Comparison of ENCODE assay signal across 8 mouse cellular contexts in genomic region chr9:105389289-105389688, GRCm38 (mm10). TPM values are rescaled to one million over a fixed set of nuclear protein-coding genes. Genes with fewer than 3 reads are reported as not detected.
DNase-seq lines count a peak whose midpoint lies in the region; ATAC-seq and TF ChIP-seq lines count a peak whose summit lies in the region.

No protein-coding gene starts in this region.

- DNase-seq in hindbrain, embryonic 11.5 days (ENCODE audit: low spot score) = peak; percentile 88
- DNase-seq in adipocyte (ENCODE audit: low spot score) = peak; percentile 77
- DNase-seq in embryo, embryonic 11 days = peak; percentile 65
- peak; percentile 71 to 85 for DNase-seq in heart, postnatal 14 days
- peak; percentile 64 to 81 for DNase-seq in left cerebral cortex, postnatal 25 days (ENCODE audit: low spot score in 2 of 2)
- DNase-seq in neural tube, embryonic 10.5 days (ENCODE audit: extremely low spot score, low spot score) = peak; percentile 71
- peak; percentile 74 for DNase-seq in thymus, adult 2 months

- no peak for ATAC-seq in hindbrain, embryonic 11.5 days (ENCODE audit: low FRiP score)
- ATAC-seq in hindbrain, embryonic 12.5 days (ENCODE audit: low FRiP score) = no peak

- H3K27ac ChIP-seq in hindbrain, embryonic 11.5 days (ENCODE audit: low read depth, low read length) = no peak overlapping the region
- H3K27ac ChIP-seq in hindbrain, embryonic 12.5 days = no peak overlapping the region
- H3K27ac ChIP-seq in thymus, adult 2 months (ENCODE audit: control insufficient read depth, insufficient read depth, low read length) = no peak overlapping the region

- H3K4me1 ChIP-seq in hindbrain, embryonic 11.5 days (replicated peaks; ENCODE audit: control insufficient read depth, insufficient read depth, low read length) = no peaks in the 10 kb centered on the region
- H3K4me1 ChIP-seq in hindbrain, embryonic 12.5 days = no peaks in the 10 kb centered on the region
- H3K4me1 ChIP-seq in thymus, adult 2 months (replicated peaks; ENCODE audit: control insufficient read depth, insufficient read depth, low read length) = no peaks in the 10 kb centered on the region

- H3K9me3 ChIP-seq in hindbrain, embryonic 11.5 days (ENCODE audit: control insufficient read depth, low read length) = no peaks in the 10 kb centered on the region
- H3K9me3 ChIP-seq in hindbrain, embryonic 12.5 days (replicated peaks) = no peaks in the 10 kb centered on the region

- H3K27me3 ChIP-seq in hindbrain, embryonic 11.5 days (ENCODE audit: control insufficient read depth, insufficient read depth, low read length) = no peaks in the 10 kb centered on the region
- H3K27me3 ChIP-seq in hindbrain, embryonic 12.5 days = no peaks in the 10 kb centered on the region; the same call in 1 of the 2 replicates
- H3K27me3 ChIP-seq in thymus, adult 2 months (ENCODE audit: control insufficient read depth, insufficient read depth, low read length) = no peaks in the 10 kb centered on the region

- no peaks in the 10 kb centered on the region for H3K36me3 ChIP-seq in hindbrain, embryonic 11.5 days (ENCODE audit: control insufficient read depth, insufficient read depth, low read length)
- no peaks in the 10 kb centered on the region for H3K36me3 ChIP-seq in hindbrain, embryonic 12.5 days
- H3K36me3 ChIP-seq in thymus, adult 2 months (ENCODE audit: control insufficient read depth, insufficient read depth, low read length) = no peaks in the 10 kb centered on the region

- WGBS in hindbrain, embryonic 11.5 days = 20% methylated on average over 4 of the region's 4 CpGs
- 19% methylated on average over 4 of the region's 4 CpGs for WGBS in hindbrain, embryonic 12.5 days
- 10% methylated on average over 4 of the region's 4 CpGs for WGBS in thymus, adult 2 months

- TF ChIP-seq POLR2A in thymus, adult 2 months (IDR thresholded peaks at IDR 0.05; ENCODE audit: control insufficient read depth, extremely low read depth, insufficient read depth, low read length, poor library complexity) = no peak

- TF ChIP-seq CTCF in thymus, adult 2 months (IDR thresholded peaks at IDR 0.05; ENCODE audit: borderline replicate concordance, control insufficient read depth, extremely low read depth, insufficient read depth, low read length, poor library complexity) = no peak

- H3K4me3 ChIP-seq in hindbrain, embryonic 11.5 days (ENCODE audit: low read depth, low read length) = no peak overlapping the region
- H3K4me3 ChIP-seq in hindbrain, embryonic 12.5 days = no peak overlapping the region
- H3K4me3 ChIP-seq in thymus, adult 2 months (ENCODE audit: control insufficient read depth, insufficient read depth, low read length) = no peak overlapping the region

- H3K9ac ChIP-seq in hindbrain, embryonic 11.5 days (ENCODE audit: low read depth, low read length) = no peak overlapping the region
- no peak overlapping the region for H3K9ac ChIP-seq in hindbrain, embryonic 12.5 days

- no peak overlapping the region for H3K4me2 ChIP-seq in hindbrain, embryonic 11.5 days (replicated peaks; ENCODE audit: low read depth, low read length)
- no peak overlapping the region for H3K4me2 ChIP-seq in hindbrain, embryonic 12.5 days (replicated peaks)

- intact Hi-C loops in heart, postnatal 14 days (cut with DNase I) = loop anchor here (1.0 to 2.0 kb wide), 3 partner anchors 815 to 978 kb away; no protein-coding TSS in a partner anchor
- intact Hi-C loops in left cerebral cortex, postnatal 25 days (cut with DNase I) = loop anchor here (5.0 to 10.0 kb wide), 3 partner anchors 314 to 1114 kb away; no protein-coding TSS in a partner anchor

RNA-seq across cellular contexts. Expression of gene Aste1, which starts 5.9 kb away (rescaled TPM):
- 14.9 and 16.5 TPM in 2 replicates for polyA plus RNA-seq in hindbrain, embryonic 11.5 days (2014; fragmentation: Nextera tagmentation; extraction: Ambion mirVana)
- 15.2 and 15.5 TPM in 2 replicates for polyA plus RNA-seq in hindbrain, embryonic 12.5 days (2016; fragmentation: Nextera tagmentation; extraction: Ambion mirVana)
- 1 to 10 TPM; 8.2 to 9.5 TPM for total RNA-seq in heart, postnatal 14 days (2021)
- 10 to 100 TPM in 1 of 2 experiments, 1 to 10 TPM in 1; 9.1 to 11.1 TPM for total RNA-seq in left cerebral cortex, postnatal 25 days (2021)
- 11.4 and 12.6 TPM in 2 replicates for polyA plus RNA-seq in thymus, adult 2 months (2012; rRNA removed)

RNA-seq across cellular contexts. Expression of gene Nek11, which starts 6.0 kb away (rescaled TPM):
- 1.6 and 2.8 TPM in 2 replicates for polyA plus RNA-seq in hindbrain, embryonic 11.5 days (2014; fragmentation: Nextera tagmentation; extraction: Ambion mirVana)
- polyA plus RNA-seq in hindbrain, embryonic 12.5 days (2016; fragmentation: Nextera tagmentation; extraction: Ambion mirVana) = 2.5 and 3.0 TPM in 2 replicates
- total RNA-seq in heart, postnatal 14 days (2021) = under 1 TPM in 1 of 2 experiments, not detected in 1; 0.17 TPM
- 1 to 10 TPM; 1.8 to 2.1 TPM for total RNA-seq in left cerebral cortex, postnatal 25 days (2021)
- 0.06 and 0.11 TPM in 2 replicates for polyA plus RNA-seq in thymus, adult 2 months (2012; rRNA removed)
